Mouse (Mus musculus): Measurements from ENCODE around the gene Srsf11.

The Srsf11 gene

GRCm38 (mm10) chr3:157979619-157980018 is 56.8 kb downstream of the Srsf11 start:
- no peak for DNase-seq (ENCODE audit: low spot score)

GRCm38 (mm10) chr3:157973236-157973635 is 63.2 kb downstream of the Srsf11 start:
- no peak for DNase-seq (ENCODE audit: low spot score)

- DNase-seq (ENCODE audit: low spot score), result no peak
Measured at GRCm38 (mm10) chr3:157971151-157971550, 65.3 kb downstream of the Srsf11 start.

Data from left cerebral cortex, adult 11 months (tissue).